Mouse (Mus musculus) lung, adult 2 months (tissue): ENCODE measurements around the gene Arl5b. TPM values are rescaled to one million over a fixed set of nuclear protein-coding genes. Genes with fewer than 3 reads are reported as not detected.
A peak's percentile ranks its signal among the peaks of the same experiment; 100 is the strongest.

Experiments
- DNase-seq: peaks from one replicate; pipeline ENCODE4 v3.0.0; 2022
- H3K4me1 ChIP-seq: fragments of 200-500 bp; 2 replicates; pipeline ENCODE4 v1.6.1; 2011; ENCODE audit warnings: low read length; ENCODE audit not compliant: control insufficient read depth, insufficient read depth
- H3K4me3 ChIP-seq: fragments of 200-500 bp; replicated peaks from 2 replicates; pipeline ENCODE3; 2011; ENCODE audit warnings: low read depth, mild to moderate bottlenecking, control low read depth, low read length; ENCODE audit errors: extremely low read depth
- CTCF ChIP-seq: fragments of 200-500 bp; IDR thresholded peaks from 2 replicates; pipeline ENCODE4 v1.5.1; 2011; ENCODE audit warnings: mild to moderate bottlenecking, low read length, control low read depth; ENCODE audit not compliant: insufficient read depth
- POLR2A ChIP-seq: fragments of 200-500 bp; IDR thresholded peaks from 2 replicates; pipeline ENCODE4 v1.6.1; 2011; ENCODE audit warnings: low read depth, mild to moderate bottlenecking, control low read depth, low read length, borderline replicate concordance; ENCODE audit errors: extremely low read depth
- WGBS: fragments of 180-500 bp; shearing (Covaris S2); methylation state at CpG from one replicate; pipeline ENCODE4 v1.1.7; 2018; 5-methylcytosine and 5-hydroxymethylcytosine counted together
- polyA plus RNA-seq: library from polyadenylated mRNA; depleted of rRNA; stranded (reverse); fragments of >200 nt; gene quantifications from 2 replicates; pipeline ENCODE4 v1.2.3, GENCODE M21; 2012; rRNA removed

Arl5b gene
- polyA plus RNA-seq = 6.1 and 10.0 TPM in 2 replicates

DNA sequence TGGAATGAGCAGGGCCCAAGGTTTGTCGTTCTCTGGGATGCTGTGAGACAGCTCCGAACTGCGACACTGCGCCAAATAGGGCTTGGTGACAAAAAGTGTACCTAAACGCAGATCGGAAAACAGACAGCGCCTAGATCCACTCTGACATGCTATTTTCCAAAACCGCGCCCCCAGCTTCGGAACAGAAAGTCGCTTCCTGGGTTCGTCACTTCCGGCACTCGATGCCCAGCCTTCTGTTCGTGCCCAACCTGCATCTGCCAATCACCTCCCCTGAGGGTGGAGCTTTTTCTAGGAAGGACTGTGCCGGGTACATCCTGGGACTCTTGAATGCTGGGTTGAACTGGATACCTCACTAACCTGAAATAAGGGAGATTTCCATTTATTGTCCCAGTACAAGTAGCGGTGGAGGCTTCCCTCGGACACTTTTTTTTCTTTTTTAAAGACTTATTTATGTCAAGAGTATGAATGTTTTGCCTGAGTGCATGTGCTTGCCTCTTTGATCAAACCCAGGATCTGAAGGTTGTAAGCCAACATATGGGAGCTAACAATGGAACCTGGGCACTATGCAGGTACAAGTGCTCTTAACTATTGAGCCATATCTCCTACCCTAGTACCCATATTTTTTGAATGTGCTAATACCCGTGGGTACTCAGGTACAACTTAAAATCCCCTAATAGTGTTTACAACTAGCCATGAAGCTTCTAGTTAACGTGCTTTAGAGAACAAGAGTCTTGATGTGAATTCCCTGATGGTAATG is at the start of gene Arl5b:
Gene Arl5b (plus strand): TSS at position 279 of the 757 bp plus-strand sequence.
- Histone ChIP-seq H3K4me3 (peak within 1 kb of the TSS; percentile 72), H3K4me1 (peaks cover 7% of the 10 kb centered on the region; the same call in 1 of the 2 replicates)
- WGBS = 5% methylated on average over 20 of the region's 20 CpGs
- TF ChIP-seq CTCF (no peak), POLR2A (peak; percentile 74)
- DNase-seq = peak; percentile 92

DNA sequence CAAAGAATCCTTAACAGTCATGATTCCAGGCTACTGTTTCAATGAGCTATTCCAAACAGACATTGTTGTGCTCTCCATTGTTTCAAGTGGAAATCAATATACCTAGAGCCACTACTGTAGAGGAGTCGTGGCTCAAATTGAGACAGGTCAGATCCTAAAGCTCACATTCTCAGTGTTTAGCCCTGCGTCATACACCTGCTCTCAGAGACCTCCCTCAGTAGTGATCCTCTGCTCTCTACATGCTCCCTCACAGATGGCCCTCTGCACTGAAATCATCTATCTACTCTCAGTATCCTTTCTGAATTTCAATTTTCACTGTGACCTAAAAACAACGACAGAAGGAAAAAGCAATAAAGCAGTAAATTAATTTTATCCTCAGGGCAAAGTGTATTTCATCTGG is 41.7 kb upstream of the Arl5b start:
- TF ChIP-seq CTCF (no peak), POLR2A (no peak)
- 86% methylated on average over 3 of the region's 3 CpGs for WGBS
- no peak overlapping the region for H3K4me3 ChIP-seq
- DNase-seq = no peak
- H3K4me1 ChIP-seq = no peaks in the 10 kb centered on the region

DNA sequence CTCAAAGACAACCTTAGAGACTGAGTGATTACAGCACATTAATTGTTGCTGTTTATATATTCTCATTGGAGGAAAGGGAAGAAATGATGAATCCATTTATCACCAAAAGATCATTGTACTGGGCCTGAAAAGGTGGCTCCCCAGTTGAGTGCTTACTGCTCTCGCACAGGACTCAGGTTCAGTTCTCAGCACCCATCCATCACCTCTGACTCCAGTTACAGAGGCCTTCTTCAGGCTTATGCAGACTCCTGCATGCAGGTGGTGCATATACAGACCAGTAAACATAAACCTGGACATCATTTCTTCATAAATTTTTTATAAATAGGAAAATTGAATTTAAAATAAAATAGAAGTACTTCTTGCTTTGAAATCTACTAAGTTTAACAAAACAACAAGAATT is 41.1 kb upstream of the Arl5b start:
- WGBS = 97% methylated on average over 1 of the region's 1 CpGs
- Histone ChIP-seq H3K4me3 (no peak overlapping the region), H3K4me1 (no peaks in the 10 kb centered on the region)
- no peak for DNase-seq
- no peak for TF ChIP-seq CTCF

DNA sequence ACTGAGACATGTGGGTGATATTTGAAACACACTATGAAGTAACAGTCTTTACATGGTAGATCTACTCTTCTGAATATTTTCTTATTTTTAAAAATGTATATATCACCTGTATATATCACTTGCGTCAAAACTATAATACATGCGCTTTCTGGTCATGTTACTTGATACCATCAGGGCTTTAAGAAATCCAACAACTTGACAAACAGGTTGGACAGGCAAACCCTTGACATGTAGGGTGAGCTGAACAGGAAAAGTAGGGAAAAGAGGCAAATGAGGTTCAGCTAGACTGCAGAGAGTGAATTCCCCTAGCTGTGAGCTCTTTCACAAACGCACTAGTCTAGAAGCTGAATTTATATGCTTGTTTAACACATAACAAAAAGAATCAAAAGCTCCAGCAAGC is 22.4 kb upstream of the Arl5b start:
- no peak for DNase-seq
- 75% methylated on average over 3 of the region's 3 CpGs for WGBS
- TF ChIP-seq POLR2A (no peak), CTCF (no peak)
- Histone ChIP-seq H3K4me1 (peaks cover 2% of the 10 kb centered on the region; the same call in 1 of the 2 replicates), H3K4me3 (no peak overlapping the region)

DNA sequence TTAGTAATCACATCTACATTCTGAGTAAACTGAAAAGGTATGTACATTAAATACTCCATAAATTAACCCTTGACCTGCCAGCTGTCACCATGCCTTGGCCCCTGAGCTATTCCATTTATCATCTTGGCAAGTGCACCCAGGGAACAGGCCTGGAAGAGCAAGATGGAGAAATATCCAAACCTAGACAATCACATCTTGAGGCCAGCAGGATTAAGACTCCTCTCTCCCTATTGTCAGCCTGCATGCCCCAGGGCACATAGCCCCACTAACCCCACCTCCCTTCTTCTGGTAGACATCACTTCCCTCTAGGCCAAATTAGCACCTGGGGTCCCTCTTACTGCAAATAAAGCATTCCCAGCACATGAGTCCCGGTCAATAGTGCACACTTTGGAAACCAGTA is 21.4 kb upstream of the Arl5b start:
- H3K4me1 ChIP-seq = peaks cover 2% of the 10 kb centered on the region; the same call in 1 of the 2 replicates
- TF ChIP-seq CTCF = no peak
- TF ChIP-seq POLR2A = no peak
- WGBS = 100% methylated on average over 1 of the region's 1 CpGs
- H3K4me3 ChIP-seq = no peak overlapping the region
- no peak for DNase-seq

DNA sequence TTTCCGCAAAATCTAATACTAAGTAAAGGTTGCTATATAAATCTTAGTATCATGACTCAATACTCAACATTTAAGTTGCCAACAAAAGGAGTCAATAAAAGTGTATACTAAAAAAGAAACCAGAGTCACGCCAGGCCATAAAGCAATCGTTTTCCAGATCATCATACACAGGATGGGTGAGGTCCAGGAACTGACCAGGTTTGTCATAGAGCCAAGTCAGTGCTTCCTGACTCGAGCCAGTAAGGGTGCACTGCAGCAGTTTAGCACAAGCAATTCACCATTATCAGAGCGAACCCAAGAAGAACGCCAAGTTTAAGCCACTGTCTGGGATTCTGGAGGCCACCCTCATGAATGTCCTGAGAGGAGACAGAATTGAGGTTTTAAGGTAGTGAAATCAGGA is 10.5 kb upstream of the Arl5b start:
- Histone ChIP-seq H3K4me3 (no peak overlapping the region), H3K4me1 (0 out of 2 replicates have a peak, but pooled peaks cover 4% of the 10 kb centered on the region)
- DNase-seq = no peak
- TF ChIP-seq POLR2A (peak; percentile 22; the same call in 1 of the 2 replicates), CTCF (no peak)
- WGBS = 60% methylated on average over 6 of the region's 6 CpGs

DNA sequence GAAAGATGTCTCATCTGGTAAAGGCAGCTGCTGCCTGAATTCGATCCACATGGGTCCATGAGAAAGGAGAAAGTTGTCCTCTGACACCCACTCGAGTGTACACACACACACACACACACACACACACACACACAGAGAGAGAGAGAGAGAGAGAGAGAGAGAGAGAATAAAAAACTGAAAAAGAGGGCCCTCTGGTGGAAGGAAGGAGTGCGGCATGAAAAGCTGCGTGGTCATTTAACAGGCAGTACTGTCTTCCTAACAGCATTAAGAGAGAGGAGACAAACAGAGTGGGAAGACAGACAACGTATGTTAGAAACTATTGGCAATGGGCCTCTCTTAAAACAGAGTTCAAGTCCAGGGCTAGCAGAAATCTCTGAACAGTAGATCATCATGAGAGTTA is 8.9 kb upstream of the Arl5b start:
- DNase-seq = no peak
- Histone ChIP-seq H3K4me3 (no peak overlapping the region), H3K4me1 (0 out of 2 replicates have a peak, but pooled peaks cover 4% of the 10 kb centered on the region)
- WGBS = 51% methylated on average over 5 of the region's 5 CpGs
- TF ChIP-seq CTCF (peak; percentile 8; the same call in 1 of the 2 replicates), POLR2A (no peak)

DNA sequence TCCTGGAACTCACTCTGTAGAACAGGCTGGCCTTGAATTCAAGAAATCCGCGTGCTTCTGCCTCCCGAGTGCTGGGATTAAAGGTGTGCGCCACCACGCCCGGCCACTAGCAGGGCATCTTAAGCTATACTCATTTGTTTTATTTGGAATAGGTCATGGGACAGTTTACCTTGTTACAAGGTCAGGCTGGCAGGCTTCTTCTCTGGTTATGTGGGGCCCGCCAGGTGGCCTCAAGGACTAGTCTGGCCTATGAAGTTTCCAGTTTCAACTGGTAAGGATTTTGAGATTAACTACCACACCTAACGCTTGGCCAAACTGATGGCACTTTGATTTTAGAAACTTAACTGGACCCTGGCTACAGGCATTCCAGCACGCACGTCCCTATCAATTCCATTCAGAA is 5.3 kb downstream of the Arl5b start:
- TF ChIP-seq CTCF = no peak
- no peak for TF ChIP-seq POLR2A
- Histone ChIP-seq H3K4me3 (peak overlapping the region; percentile 93), H3K4me1 (peaks cover 4% of the 10 kb centered on the region)
- WGBS = 16% methylated on average over 10 of the region's 10 CpGs
- DNase-seq = no peak

DNA sequence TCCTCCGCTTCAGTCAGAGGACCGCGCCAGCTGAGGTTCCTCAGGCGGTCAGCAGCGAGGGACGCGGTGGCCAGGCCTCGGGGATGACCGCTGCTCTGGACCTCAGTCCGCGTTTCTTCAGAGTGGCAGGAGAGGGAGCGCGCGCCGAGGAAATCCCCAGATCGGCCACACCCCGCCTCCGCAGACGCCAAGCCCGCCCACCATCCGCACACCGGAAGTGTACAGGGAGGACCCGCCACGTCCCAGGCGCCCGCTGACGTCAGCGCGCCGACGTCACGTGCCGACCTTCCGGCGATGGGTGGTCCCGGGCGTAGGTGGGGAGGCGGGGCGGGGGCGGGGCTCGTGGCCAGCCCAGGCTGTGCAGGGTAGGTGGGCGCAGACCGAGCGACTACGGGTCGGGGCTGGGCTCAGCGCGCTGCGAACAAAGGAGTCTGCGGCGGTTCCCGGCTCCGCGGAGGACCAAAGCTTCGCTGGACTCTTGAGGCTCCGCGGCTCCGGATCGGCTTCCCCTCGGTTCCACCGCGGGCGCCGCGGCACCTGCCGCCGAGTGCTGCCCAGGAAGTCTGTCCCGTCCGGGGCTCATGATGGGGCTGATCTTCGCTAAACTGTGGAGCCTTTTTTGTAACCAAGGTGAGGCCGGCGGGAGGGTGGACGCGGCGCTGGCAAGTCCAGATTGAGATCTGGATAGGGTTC is 5.9 kb downstream of the Arl5b start, which contains the start of gene Nsun6:
Gene Nsun6 (minus strand): TSS at position 125 of the 693 bp plus-strand sequence.
- TF ChIP-seq POLR2A = peak; percentile 97
- TF ChIP-seq CTCF = 0 out of 2 replicates have a peak, but pooled peaks have one; percentile 18
- under 1% methylated on average over 75 of the region's 75 CpGs for WGBS
- peak; percentile 93 for DNase-seq
- H3K4me3 ChIP-seq = peak within 1 kb of the TSS; percentile 93
- peaks cover 4% of the 10 kb centered on the region for H3K4me1 ChIP-seq
